Mouse (Mus musculus) midbrain, embryonic 12.5 days (tissue): ENCODE data around the gene Ush2a. TPM values are rescaled to one million over a fixed set of nuclear protein-coding genes. Genes with fewer than 3 reads are reported as not detected.

Experiments used
- ATAC-seq: fragments of 200-750 bp; cut with Nextera tagmentation; 2 replicates; pipeline ENCODE4 v1.8.0; 2017; ENCODE audit warnings: low read depth, moderate TSS enrichment, moderate library complexity; ENCODE audit not compliant: low FRiP score
- H3K27ac ChIP-seq: fragments of 300-500 bp; sonication (generic); replicated peaks from 2 replicates; pipeline ENCODE4 v1.5.1; 2016; ENCODE audit warnings: mild to moderate bottlenecking
- H3K27me3 ChIP-seq: fragments of 300-500 bp; sonication (generic); 2 replicates; pipeline ENCODE4 v1.6.1; 2016; ENCODE audit warnings: mild to moderate bottlenecking
- H3K36me3 ChIP-seq: fragments of 300-500 bp; sonication (generic); 2 replicates; pipeline ENCODE4 v1.6.1; 2016
- H3K4me1 ChIP-seq: fragments of 300-500 bp; sonication (generic); 2 replicates; pipeline ENCODE4 v1.6.1; 2016
- H3K4me2 ChIP-seq: fragments of 300-500 bp; sonication (generic); replicated peaks from 2 replicates; pipeline ENCODE4 v1.6.1; 2016; ENCODE audit warnings: mild to moderate bottlenecking, moderate library complexity
- H3K4me3 ChIP-seq: fragments of 300-500 bp; sonication (generic); 2 replicates; pipeline ENCODE4 v1.5.1; 2016; ENCODE audit warnings: mild to moderate bottlenecking
- H3K9ac ChIP-seq: fragments of 300-500 bp; sonication (generic); replicated peaks from 2 replicates; pipeline ENCODE4 v1.6.1; 2016; ENCODE audit warnings: mild to moderate bottlenecking, moderate library complexity
- H3K9me3 ChIP-seq: fragments of 300-500 bp; sonication (generic); 2 replicates; pipeline ENCODE4 v1.6.1; 2016; ENCODE audit warnings: mild to moderate bottlenecking
- WGBS: fragments of 180-500 bp; shearing (Covaris S2); methylation state at CpG from one replicate; pipeline ENCODE4 v1.1.7; 2016; 5-methylcytosine and 5-hydroxymethylcytosine counted together
- polyA plus RNA-seq: library from polyadenylated mRNA; unstranded; fragments of >200 nt; fragmentation: Nextera tagmentation; extraction: Ambion mirVana; gene quantifications from 2 replicates; pipeline ENCODE4 v1.2.1, GENCODE M21; 2016

The Ush2a gene
- polyA plus RNA-seq, 1 experiment from 2014 or later, result 0.14 TPM

- Histone ChIP-seq H3K9ac (no peak overlapping the region), H3K9me3 (no peaks in the 10 kb centered on the region), H3K4me1 (no peaks in the 10 kb centered on the region), H3K36me3 (no peaks in the 10 kb centered on the region), H3K4me2 (no peak overlapping the region), H3K27ac (no peak overlapping the region), H3K27me3 (no peaks in the 10 kb centered on the region), H3K4me3 (no peak overlapping the region)
- no peak for ATAC-seq
- WGBS, result 53% methylated on average over 15 of the region's 15 CpGs
These were observed 493.2 kb downstream of the Ush2a start for GRCm38 (mm10) chr1:188755031-188755430.

GRCm38 (mm10) chr1:188760515-188760914, 498.7 kb downstream of the Ush2a start:
- Histone ChIP-seq H3K9ac (no peak overlapping the region), H3K4me1 (0 out of 2 replicates have a peak, but pooled peaks cover 3% of the 10 kb centered on the region), H3K9me3 (no peaks in the 10 kb centered on the region), H3K36me3 (no peaks in the 10 kb centered on the region), H3K4me3 (no peak overlapping the region), H3K4me2 (no peak overlapping the region), H3K27ac (no peak overlapping the region), H3K27me3 (no peaks in the 10 kb centered on the region)
- 81% methylated on average over 3 of the region's 3 CpGs for WGBS
- no peak for ATAC-seq

GRCm38 (mm10) chr1:188762463-188762862, 500.6 kb downstream of the Ush2a start:
- Histone ChIP-seq H3K4me1 (0 out of 2 replicates have a peak, but pooled peaks cover 3% of the 10 kb centered on the region), H3K27me3 (no peaks in the 10 kb centered on the region), H3K36me3 (no peaks in the 10 kb centered on the region), H3K9ac (no peak overlapping the region), H3K9me3 (no peaks in the 10 kb centered on the region), H3K27ac (no peak overlapping the region), H3K4me2 (no peak overlapping the region), H3K4me3 (no peak overlapping the region)
- 90% methylated on average over 6 of the region's 6 CpGs for WGBS
- ATAC-seq, result no peak

- H3K9ac ChIP-seq, result no peak overlapping the region
- no peak for ATAC-seq
These were observed 501.9 kb downstream of the Ush2a start for GRCm38 (mm10) chr1:188763761-188764160.

GRCm38 (mm10) chr1:188770828-188771227, 509.0 kb downstream of the Ush2a start:
- Histone ChIP-seq H3K9me3 (no peaks in the 10 kb centered on the region), H3K4me1 (no peaks in the 10 kb centered on the region), H3K4me3 (no peak overlapping the region), H3K4me2 (no peak overlapping the region), H3K36me3 (no peaks in the 10 kb centered on the region), H3K27me3 (no peaks in the 10 kb centered on the region), H3K27ac (no peak overlapping the region), H3K9ac (no peak overlapping the region)
- ATAC-seq, result no peak
- WGBS, result 85% methylated on average over 1 of the region's 1 CpGs

More at GRCm38 (mm10) chr1:188763761-188764160, 501.9 kb downstream of the Ush2a start:
- 73% methylated on average over 3 of the region's 3 CpGs for WGBS
- H3K27me3 ChIP-seq, result no peaks in the 10 kb centered on the region
- H3K4me1 ChIP-seq, result 0 out of 2 replicates have a peak, but pooled peaks cover 3% of the 10 kb centered on the region
- no peaks in the 10 kb centered on the region for H3K9me3 ChIP-seq
- H3K27ac ChIP-seq, result no peak overlapping the region
- H3K4me2 ChIP-seq, result no peak overlapping the region
- H3K4me3 ChIP-seq, result no peak overlapping the region
- H3K36me3 ChIP-seq, result no peaks in the 10 kb centered on the region

GRCm38 (mm10) chr1:188772516-188773229, 510.9 kb downstream of the Ush2a start:
- Histone ChIP-seq H3K9me3 (no peaks in the 10 kb centered on the region), H3K36me3 (no peaks in the 10 kb centered on the region), H3K27ac (no peak overlapping the region), H3K27me3 (no peaks in the 10 kb centered on the region), H3K4me3 (no peak overlapping the region), H3K4me2 (no peak overlapping the region), H3K4me1 (no peaks in the 10 kb centered on the region), H3K9ac (no peak overlapping the region)
- 92% methylated on average over 7 of the region's 7 CpGs for WGBS
- no peak for ATAC-seq

GRCm38 (mm10) chr1:188773631-188774030, 511.8 kb downstream of the Ush2a start:
- no peaks in the 10 kb centered on the region for H3K4me1 ChIP-seq
- H3K36me3 ChIP-seq, result no peaks in the 10 kb centered on the region
- H3K27me3 ChIP-seq, result no peaks in the 10 kb centered on the region
- ATAC-seq, result no peak
- 76% methylated on average over 7 of the region's 7 CpGs for WGBS
- no peak overlapping the region for H3K27ac ChIP-seq
- H3K9ac ChIP-seq, result no peak overlapping the region
- no peak overlapping the region for H3K4me3 ChIP-seq
- H3K4me2 ChIP-seq, result no peak overlapping the region
- no peaks in the 10 kb centered on the region for H3K9me3 ChIP-seq

GRCm38 (mm10) chr1:188777556-188778161, 515.8 kb downstream of the Ush2a start:
- Histone ChIP-seq H3K36me3 (no peaks in the 10 kb centered on the region), H3K9me3 (no peaks in the 10 kb centered on the region), H3K9ac (no peak overlapping the region), H3K4me2 (no peak overlapping the region), H3K27me3 (no peaks in the 10 kb centered on the region), H3K4me3 (no peak overlapping the region), H3K27ac (no peak overlapping the region), H3K4me1 (no peaks in the 10 kb centered on the region)
- WGBS, result 80% methylated on average over 8 of the region's 8 CpGs
- ATAC-seq, result no peak

GRCm38 (mm10) chr1:188785056-188785455, 523.2 kb downstream of the Ush2a start:
- H3K27ac ChIP-seq, result no peak overlapping the region
- H3K9me3 ChIP-seq, result no peaks in the 10 kb centered on the region
- H3K4me1 ChIP-seq, result no peaks in the 10 kb centered on the region
- 81% methylated on average over 10 of the region's 10 CpGs for WGBS
- H3K4me2 ChIP-seq, result no peak overlapping the region
- H3K9ac ChIP-seq, result no peak overlapping the region
- ATAC-seq, result no peak
- no peaks in the 10 kb centered on the region for H3K27me3 ChIP-seq
- H3K4me3 ChIP-seq, result no peak overlapping the region
- no peaks in the 10 kb centered on the region for H3K36me3 ChIP-seq

GRCm38 (mm10) chr1:188805069-188805468, 543.2 kb downstream of the Ush2a start:
- no peak for ATAC-seq

GRCm38 (mm10) chr1:188805852-188806251, 544.0 kb downstream of the Ush2a start:
- Histone ChIP-seq H3K4me2 (no peak overlapping the region), H3K27ac (no peak overlapping the region), H3K9me3 (no peaks in the 10 kb centered on the region), H3K27me3 (no peaks in the 10 kb centered on the region), H3K9ac (no peak overlapping the region), H3K36me3 (no peaks in the 10 kb centered on the region), H3K4me3 (no peak overlapping the region), H3K4me1 (no peaks in the 10 kb centered on the region)
- WGBS, result 41% methylated on average over 4 of the region's 4 CpGs
- ATAC-seq, result no peak

More at GRCm38 (mm10) chr1:188805069-188805468, 543.2 kb downstream of the Ush2a start:
- H3K27ac ChIP-seq, result no peak overlapping the region
- no peak overlapping the region for H3K9ac ChIP-seq
- H3K4me2 ChIP-seq, result no peak overlapping the region
- H3K36me3 ChIP-seq, result no peaks in the 10 kb centered on the region
- no peaks in the 10 kb centered on the region for H3K9me3 ChIP-seq
- H3K4me3 ChIP-seq, result no peak overlapping the region
- WGBS, result 34% methylated on average over 2 of the region's 2 CpGs
- H3K27me3 ChIP-seq, result no peaks in the 10 kb centered on the region
- H3K4me1 ChIP-seq, result no peaks in the 10 kb centered on the region

- H3K4me1 ChIP-seq, result no peaks in the 10 kb centered on the region
- H3K9me3 ChIP-seq, result no peaks in the 10 kb centered on the region
- H3K36me3 ChIP-seq, result no peaks in the 10 kb centered on the region
- no peak overlapping the region for H3K4me3 ChIP-seq
- H3K4me2 ChIP-seq, result no peak overlapping the region
- H3K27me3 ChIP-seq, result no peaks in the 10 kb centered on the region
- 92% methylated on average over 9 of the region's 9 CpGs for WGBS
- no peak for ATAC-seq
- no peak overlapping the region for H3K9ac ChIP-seq
- H3K27ac ChIP-seq, result no peak overlapping the region
These were observed 548.8 kb downstream of the Ush2a start for GRCm38 (mm10) chr1:188810631-188811030.
